Mouse (Mus musculus) erythroblast, embryonic 14.5 days (primary cell): ENCODE data around the gene Gm4756.

Experiments
- GATA1 ChIP-seq: IDR thresholded peaks from 2 replicates; pipeline ENCODE4 v1.6.1; 2012; ENCODE audit warnings: low read length, inconsistent platforms, mixed read lengths
- TAL1 ChIP-seq: IDR thresholded peaks from 3 replicates; pipeline ENCODE4 v1.6.1; 2012; ENCODE audit warnings: low read length, inconsistent platforms, mixed read lengths

GRCm38 (mm10) chr12:72564281-72564795, 85.1 kb downstream of the Gm4756 start:
- no peak for TF ChIP-seq GATA1
- TF ChIP-seq TAL1: no peak
